Mouse (Mus musculus) spleen, adult 2 months (tissue): ENCODE measurements around the gene Erc2.

Experiments used
- CTCF ChIP-seq: fragments of 200-500 bp; IDR thresholded peaks from 2 replicates; pipeline ENCODE4 v1.5.1; 2011; ENCODE audit warnings: mild to moderate bottlenecking, inconsistent platforms; ENCODE audit not compliant: insufficient read depth, insufficient read length, insufficient replicate concordance; ENCODE audit errors: extremely low read depth
- POLR2A ChIP-seq: fragments of 200-500 bp; IDR thresholded peaks from 2 replicates; pipeline ENCODE4 v1.6.1; 2011; ENCODE audit warnings: low read depth, low read length, inconsistent platforms

GRCm38 (mm10) chr14:28155706-28156105, 533.5 kb downstream of the Erc2 start:
- no peak for TF ChIP-seq POLR2A
- no peak for TF ChIP-seq CTCF
